Mouse (Mus musculus) heart, embryonic 11.5 days (tissue): ENCODE measurements around the gene Polr2m. TPM values are rescaled to one million over a fixed set of nuclear protein-coding genes. Genes with fewer than 3 reads are reported as not detected.
A peak's percentile ranks its signal among the peaks of the same experiment; 100 is the strongest.

Experiments
- ATAC-seq: fragments of 200-750 bp; cut with Nextera tagmentation; replicated peaks from 2 replicates; pipeline ENCODE4 v1.8.0; 2017; ENCODE audit warnings: moderate library complexity; ENCODE audit not compliant: insufficient number of reproducible peaks, low FRiP score, low TSS enrichment
- H3K27ac ChIP-seq: fragments of 300-500 bp; sonication (generic); 2 replicates; pipeline ENCODE4 v1.5.1; 2014; ENCODE audit warnings: mild to moderate bottlenecking, low read depth, low read length
- H3K27me3 ChIP-seq: fragments of 300-500 bp; sonication (generic); 2 replicates; pipeline ENCODE4 v1.6.1; 2014; ENCODE audit warnings: mild to moderate bottlenecking, low read length, mixed read lengths; ENCODE audit not compliant: control insufficient read depth, insufficient read depth
- H3K36me3 ChIP-seq: fragments of 300-500 bp; sonication (generic); 2 replicates; pipeline ENCODE4 v1.6.1; 2014; ENCODE audit warnings: mild to moderate bottlenecking, low read length, moderate library complexity, mixed read lengths; ENCODE audit not compliant: control insufficient read depth, insufficient read depth
- H3K4me1 ChIP-seq: fragments of 300-500 bp; sonication (generic); 2 replicates; pipeline ENCODE4 v1.6.1; 2014; ENCODE audit warnings: low read length; ENCODE audit not compliant: control insufficient read depth, insufficient read depth
- H3K4me2 ChIP-seq: fragments of 300-500 bp; sonication (generic); 2 replicates; pipeline ENCODE4 v1.6.1; 2014; ENCODE audit warnings: mild to moderate bottlenecking, moderate library complexity
- H3K4me3 ChIP-seq: fragments of 300-500 bp; sonication (generic); 2 replicates; pipeline ENCODE4 v1.5.1; 2014; ENCODE audit warnings: low read depth, low read length
- H3K9ac ChIP-seq: fragments of 300-500 bp; sonication (generic); 2 replicates; pipeline ENCODE4 v1.6.1; 2014; ENCODE audit warnings: mild to moderate bottlenecking, low read depth, low read length, moderate library complexity
- H3K9me3 ChIP-seq: fragments of 300-500 bp; sonication (generic); replicated peaks from 2 replicates; pipeline ENCODE4 v1.6.1; 2016; ENCODE audit warnings: low read length; ENCODE audit not compliant: control insufficient read depth
- WGBS: fragments of 180-500 bp; shearing (Covaris S2); extraction: QIAGEN DNeasy Blood & Tissue Kit; methylation state at CpG from one replicate; pipeline ENCODE4 v1.1.7; 2014; ENCODE audit not compliant: insufficient replicate concordance; 5-methylcytosine and 5-hydroxymethylcytosine counted together
- polyA plus RNA-seq: library from polyadenylated mRNA; unstranded; fragments of >200 nt; fragmentation: Nextera tagmentation; extraction: Ambion mirVana; gene quantifications from 2 replicates; pipeline ENCODE4 v1.2.1, GENCODE M21; 2014

Gene Polr2m
- polyA plus RNA-seq, 1 experiment from 2014 or later = 301 TPM

GRCm38 (mm10) chr9:71456738-71457137, 29.0 kb downstream of the Polr2m start:
- ATAC-seq = no peak

GRCm38 (mm10) chr9:71453917-71454316, 31.8 kb downstream of the Polr2m start:
- H3K4me1 ChIP-seq = peaks cover 14% of the 10 kb centered on the region
- no peak overlapping the region for H3K4me3 ChIP-seq
- H3K4me2 ChIP-seq = no peak overlapping the region
- no peaks in the 10 kb centered on the region for H3K36me3 ChIP-seq
- H3K9me3 ChIP-seq = no peaks in the 10 kb centered on the region
- H3K27me3 ChIP-seq = no peaks in the 10 kb centered on the region
- ATAC-seq = no peak
- no peak overlapping the region for H3K9ac ChIP-seq
- 69% methylated on average over 5 of the region's 5 CpGs for WGBS
- H3K27ac ChIP-seq = no peak overlapping the region

More at GRCm38 (mm10) chr9:71456738-71457137, 29.0 kb downstream of the Polr2m start:
- Histone ChIP-seq H3K9me3 (no peaks in the 10 kb centered on the region), H3K4me2 (no peak overlapping the region), H3K36me3 (no peaks in the 10 kb centered on the region), H3K27me3 (no peaks in the 10 kb centered on the region), H3K4me1 (peaks cover 14% of the 10 kb centered on the region), H3K27ac (no peak overlapping the region), H3K9ac (no peak overlapping the region), H3K4me3 (no peak overlapping the region)
- WGBS = 84% methylated on average over 4 of the region's 4 CpGs

- Histone ChIP-seq H3K27ac (no peak overlapping the region), H3K4me2 (0 out of 2 replicates have a peak overlapping the region, but pooled peaks have one; percentile 0)
- ATAC-seq = 0 out of 2 replicates have a peak, but pooled peaks have one; percentile 49
Measured at GRCm38 (mm10) chr9:71453352-71453751, 32.4 kb downstream of the Polr2m start.

GRCm38 (mm10) chr9:71450626-71451025, 35.1 kb downstream of the Polr2m start:
- Histone ChIP-seq H3K9ac (no peak overlapping the region), H3K36me3 (no peaks in the 10 kb centered on the region), H3K27me3 (no peaks in the 10 kb centered on the region), H3K9me3 (no peaks in the 10 kb centered on the region), H3K27ac (no peak overlapping the region), H3K4me3 (no peak overlapping the region), H3K4me2 (no peak overlapping the region), H3K4me1 (peaks cover 14% of the 10 kb centered on the region)
- WGBS = 83% methylated on average over 6 of the region's 6 CpGs
- ATAC-seq = no peak

More at GRCm38 (mm10) chr9:71453352-71453751, 32.4 kb downstream of the Polr2m start:
- H3K36me3 ChIP-seq = no peaks in the 10 kb centered on the region
- 23% methylated on average over 5 of the region's 5 CpGs for WGBS
- 0 out of 2 replicates have a peak overlapping the region, but pooled peaks have one; percentile 2 for H3K9ac ChIP-seq
- peaks cover 14% of the 10 kb centered on the region for H3K4me1 ChIP-seq
- no peaks in the 10 kb centered on the region for H3K27me3 ChIP-seq
- no peaks in the 10 kb centered on the region for H3K9me3 ChIP-seq
- no peak overlapping the region for H3K4me3 ChIP-seq

- Histone ChIP-seq H3K27ac (no peak overlapping the region), H3K4me2 (no peak overlapping the region), H3K27me3 (no peaks in the 10 kb centered on the region), H3K4me1 (no peaks in the 10 kb centered on the region; the same call in 1 of the 2 replicates), H3K4me3 (no peak overlapping the region), H3K9me3 (no peaks in the 10 kb centered on the region), H3K36me3 (no peaks in the 10 kb centered on the region), H3K9ac (no peak overlapping the region)
- WGBS = 32% methylated on average over 4 of the region's 4 CpGs
- no peak for ATAC-seq
Measured at GRCm38 (mm10) chr9:71447573-71447972, 38.2 kb downstream of the Polr2m start.

- H3K4me1 ChIP-seq = no peaks in the 10 kb centered on the region
- 81% methylated on average over 2 of the region's 2 CpGs for WGBS
- no peak overlapping the region for H3K27ac ChIP-seq
- H3K4me2 ChIP-seq = no peak overlapping the region
- no peak for ATAC-seq
- no peaks in the 10 kb centered on the region for H3K9me3 ChIP-seq
- H3K9ac ChIP-seq = no peak overlapping the region
- H3K36me3 ChIP-seq = no peaks in the 10 kb centered on the region
- H3K27me3 ChIP-seq = no peaks in the 10 kb centered on the region
- no peak overlapping the region for H3K4me3 ChIP-seq
Measured at GRCm38 (mm10) chr9:71445308-71445707, 40.4 kb downstream of the Polr2m start.

- H3K36me3 ChIP-seq = no peaks in the 10 kb centered on the region
- 81% methylated on average over 2 of the region's 2 CpGs for WGBS
- no peak overlapping the region for H3K4me3 ChIP-seq
- no peak overlapping the region for H3K4me2 ChIP-seq
- no peak for ATAC-seq
- no peaks in the 10 kb centered on the region for H3K9me3 ChIP-seq
- no peak overlapping the region for H3K9ac ChIP-seq
- no peaks in the 10 kb centered on the region for H3K4me1 ChIP-seq
- no peaks in the 10 kb centered on the region for H3K27me3 ChIP-seq
- no peak overlapping the region for H3K27ac ChIP-seq
Measured at GRCm38 (mm10) chr9:71438146-71438545, 47.6 kb downstream of the Polr2m start.

Other genes starting within 250 kb of the Polr2m start
- gene Myzap, start 106.4 kb upstream of the Polr2m start, polyA plus RNA-seq = 51.3 and 58.0 TPM in 2 replicates